Mouse (Mus musculus): ENCODE measurements around the gene Ggt7.
"Not testable (repeated sequence)": the region's sequence is repeated elsewhere in the genome, so short reads cannot be mapped to it uniquely, and the experiment has no call there.

Ggt7 gene

GRCm38 (mm10) chr2:155507721-155508470 lies 10.1 kb downstream of the Ggt7 start:
- DNase-seq, result no peak

- DNase-seq, result no peak
Measured at GRCm38 (mm10) chr2:155505811-155506210, 12.2 kb downstream of the Ggt7 start.

GRCm38 (mm10) chr2:155504440-155505355 lies 13.3 kb downstream of the Ggt7 start:
- peak; percentile 36 for DNase-seq

DNA sequence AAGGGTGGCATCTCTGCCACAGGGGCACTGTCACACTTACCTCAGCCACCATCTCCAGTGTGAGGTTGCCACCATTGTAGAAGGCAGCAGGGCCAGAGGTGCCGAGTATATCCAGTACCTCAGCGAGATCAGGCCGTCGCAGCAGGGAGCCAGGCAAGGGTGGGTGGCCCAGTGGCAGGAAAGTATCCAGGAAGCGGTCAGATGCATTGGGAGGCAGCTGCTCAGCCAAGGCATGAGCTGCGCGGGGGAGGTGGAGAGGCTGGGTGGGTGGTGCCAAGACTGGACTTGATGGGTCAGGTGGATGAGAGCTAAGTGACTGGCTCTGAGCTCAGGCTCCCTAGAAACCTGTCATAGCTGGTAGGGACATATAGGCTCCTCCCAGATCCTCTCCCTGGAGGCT lies 15.4 kb downstream of the Ggt7 start:
- DNase-seq, result no peak

- DNase-seq, result no peak
Measured at GRCm38 (mm10) chr2:155490998-155491397, 27.0 kb downstream of the Ggt7 start.

- peak; percentile 67 for DNase-seq
Measured at GRCm38 (mm10) chr2:155482021-155482420, 36.0 kb downstream of the Ggt7 start.

GRCm38 (mm10) chr2:155473570-155474088 lies 44.4 kb downstream of the Ggt7 start, which contains the start of gene Ncoa6:
Gene Ncoa6 (minus strand): TSS chr2:155473894.
- peak; percentile 53 for DNase-seq

- DNase-seq, result peak; percentile 58
Measured at GRCm38 (mm10) chr2:155472671-155473569, 45.1 kb downstream of the Ggt7 start.

GRCm38 (mm10) chr2:155466861-155467260 lies 51.2 kb downstream of the Ggt7 start:
- no peak for DNase-seq

DNA sequence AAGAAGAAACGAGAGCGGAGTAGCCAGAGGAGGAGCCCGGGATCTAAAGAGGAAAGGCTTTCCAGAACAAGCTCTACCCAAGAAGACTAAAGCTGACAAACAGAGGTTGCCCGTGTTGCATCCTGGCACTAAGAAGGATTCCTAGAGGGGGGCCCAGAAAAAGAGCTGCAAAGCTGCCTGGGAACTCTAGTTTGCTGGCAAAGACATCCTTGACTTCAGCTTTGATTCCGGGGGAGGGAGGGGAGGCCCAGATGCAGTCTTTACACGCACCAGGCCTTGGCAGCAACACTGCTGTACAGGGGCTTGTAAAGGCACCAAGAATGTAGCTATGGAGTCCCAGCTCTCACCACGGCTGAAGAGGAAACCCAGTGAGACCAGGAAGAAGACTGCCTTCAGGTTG lies 64.4 kb downstream of the Ggt7 start:
- DNase-seq, result no peak

GRCm38 (mm10) chr2:155451256-155451655 lies 66.8 kb downstream of the Ggt7 start:
- DNase-seq, result no peak

GRCm38 (mm10) chr2:155447906-155448305 lies 70.1 kb downstream of the Ggt7 start:
- DNase-seq, result not testable (repeated sequence)

DNA sequence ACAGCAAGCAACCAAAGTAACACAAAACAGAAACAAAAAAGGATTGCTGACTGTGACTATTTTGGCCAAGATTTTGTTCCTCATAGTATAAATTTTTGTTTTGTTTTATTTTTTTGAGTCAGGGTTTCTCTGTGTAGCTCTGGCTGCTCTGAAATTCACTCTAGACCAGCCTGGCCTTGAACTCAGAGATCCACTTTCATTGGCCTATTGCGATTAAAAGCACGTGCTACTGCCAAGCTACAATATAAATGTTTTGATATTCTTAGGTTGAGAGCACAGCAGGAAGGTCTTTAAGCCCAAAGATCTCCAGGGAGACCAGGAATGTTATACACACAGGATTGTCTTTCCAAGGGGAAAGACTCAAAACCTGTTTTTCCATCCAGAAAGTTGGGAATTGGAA lies 74.6 kb downstream of the Ggt7 start:
- DNase-seq, result no peak

DNA sequence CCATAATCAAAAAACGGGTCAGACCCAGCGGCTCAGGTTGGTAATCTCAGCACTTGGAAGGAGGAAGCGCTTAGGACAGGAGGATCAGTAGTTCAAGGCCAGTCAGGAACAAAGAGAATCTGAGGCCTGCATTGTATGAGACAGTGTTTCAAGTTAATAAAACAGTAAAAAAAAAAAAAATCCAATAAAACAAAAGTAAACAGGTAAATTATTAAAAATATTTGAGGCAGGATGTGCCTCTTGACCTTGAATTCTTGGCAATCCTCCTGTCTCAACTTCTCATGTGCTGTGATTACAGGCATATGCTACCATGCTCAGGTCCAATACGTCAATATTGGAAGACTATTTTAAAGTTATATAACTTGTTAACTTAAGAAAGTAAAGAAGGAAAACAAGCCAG lies 75.1 kb downstream of the Ggt7 start:
- no peak for DNase-seq
